Mouse (Mus musculus) hindbrain, embryonic 16.5 days (tissue): ENCODE measurements at regions not wholly inside any gene's neighbourhood (a gene's known extent, or its start where the extent isn't known, plus 50 kb on each side); places are given as distances from the start of the nearest gene placed in this dataset.

Experiments
- ATAC-seq: fragments of 200-750 bp; cut with Nextera tagmentation; 2 replicates; pipeline ENCODE4 v1.8.0; 2017; ENCODE audit warnings: moderate TSS enrichment, moderate library complexity
- H3K27ac ChIP-seq: fragments of 300-500 bp; sonication (generic); 2 replicates; pipeline ENCODE4 v1.5.1; 2014; ENCODE audit warnings: low read depth, mild to moderate bottlenecking, control low read depth, low read length, moderate library complexity
- H3K27me3 ChIP-seq: fragments of 300-500 bp; sonication (generic); replicated peaks from 2 replicates; pipeline ENCODE4 v1.6.1; 2014; ENCODE audit warnings: low read length; ENCODE audit not compliant: control insufficient read depth, insufficient read depth
- H3K36me3 ChIP-seq: fragments of 300-500 bp; sonication (generic); 2 replicates; pipeline ENCODE4 v1.6.1; 2014; ENCODE audit warnings: mild to moderate bottlenecking, low read length, moderate library complexity, mixed read lengths; ENCODE audit not compliant: control insufficient read depth, insufficient read depth
- H3K4me1 ChIP-seq: fragments of 300-500 bp; sonication (generic); 2 replicates; pipeline ENCODE4 v1.6.1; 2014; ENCODE audit warnings: low read depth, low read length; ENCODE audit not compliant: control insufficient read depth, insufficient read depth
- H3K4me2 ChIP-seq: fragments of 300-500 bp; sonication (generic); 2 replicates; pipeline ENCODE4 v1.6.1; 2014; ENCODE audit warnings: mild to moderate bottlenecking, low read length, control low read depth, moderate library complexity
- H3K4me3 ChIP-seq: fragments of 300-500 bp; sonication (generic); 2 replicates; pipeline ENCODE4 v1.5.1; 2014; ENCODE audit warnings: mild to moderate bottlenecking, low read length, control low read depth, moderate library complexity
- H3K9ac ChIP-seq: fragments of 300-500 bp; sonication (generic); 2 replicates; pipeline ENCODE4 v1.6.1; 2014; ENCODE audit warnings: low read depth, mild to moderate bottlenecking, control low read depth, low read length, moderate library complexity
- H3K9me3 ChIP-seq: fragments of 300-500 bp; sonication (generic); 2 replicates; pipeline ENCODE4 v1.6.1; 2014; ENCODE audit warnings: mild to moderate bottlenecking, low read length, moderate library complexity; ENCODE audit not compliant: control insufficient read depth
- WGBS: fragments of 180-500 bp; shearing (Covaris S2); extraction: QIAGEN DNeasy Blood & Tissue Kit; methylation state at CpG from one replicate; pipeline ENCODE4 v1.1.7; 2014; 5-methylcytosine and 5-hydroxymethylcytosine counted together

DNA sequence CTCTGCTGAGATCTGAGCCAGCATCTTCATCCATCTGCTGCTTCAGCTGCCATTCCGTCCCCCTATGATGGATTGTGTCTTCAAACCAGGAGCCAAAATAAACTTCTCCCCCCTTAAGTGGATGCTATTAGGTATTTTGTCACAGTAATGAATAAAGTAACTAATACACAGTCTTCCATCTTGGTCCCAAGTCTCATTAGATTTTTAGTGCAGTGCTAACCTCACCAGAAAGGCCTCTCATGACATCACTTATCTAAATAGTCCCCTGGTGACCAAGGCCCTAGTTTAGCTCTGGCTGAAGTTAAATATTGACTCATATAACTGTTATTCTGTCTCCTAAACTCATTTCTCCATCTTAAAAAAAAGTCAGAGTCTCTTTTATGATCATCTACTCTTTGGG lies 658.1 kb downstream of the Ntrk3 start:
- Histone ChIP-seq H3K9me3 (no peaks in the 10 kb centered on the region), H3K4me1 (no peaks in the 10 kb centered on the region), H3K9ac (no peak overlapping the region), H3K4me3 (no peak overlapping the region), H3K27me3 (no peaks in the 10 kb centered on the region), H3K36me3 (no peaks in the 10 kb centered on the region), H3K4me2 (no peak overlapping the region), H3K27ac (no peak overlapping the region)
- no peak for ATAC-seq
- 58% methylated on average over 1 of the region's 1 CpGs for WGBS

DNA sequence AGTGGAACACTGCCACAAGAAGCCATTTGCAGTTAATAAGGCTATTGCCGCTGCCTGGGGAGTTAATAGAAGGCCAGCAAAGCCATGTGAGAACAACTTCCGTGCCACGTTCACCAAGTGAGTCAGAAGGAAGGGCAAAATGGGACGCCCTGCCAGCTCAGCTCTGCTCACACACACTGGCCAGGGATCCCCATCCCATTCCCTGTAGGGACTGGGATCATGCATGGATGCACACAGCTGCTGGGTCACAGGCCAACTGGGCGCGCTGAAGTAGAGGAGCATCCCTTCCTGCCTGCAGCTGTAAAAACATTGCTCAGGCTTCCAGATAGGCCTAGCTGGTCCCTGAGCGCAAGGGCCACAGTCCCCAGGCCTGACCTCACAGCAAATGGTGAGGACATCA lies 666.7 kb downstream of the Ntrk3 start:
- no peak for ATAC-seq
- Histone ChIP-seq H3K27me3 (no peaks in the 10 kb centered on the region), H3K4me1 (no peaks in the 10 kb centered on the region), H3K4me3 (no peak overlapping the region), H3K36me3 (no peaks in the 10 kb centered on the region), H3K9me3 (no peaks in the 10 kb centered on the region), H3K9ac (no peak overlapping the region), H3K27ac (no peak overlapping the region), H3K4me2 (no peak overlapping the region)
- WGBS: 47% methylated on average over 7 of the region's 7 CpGs

DNA sequence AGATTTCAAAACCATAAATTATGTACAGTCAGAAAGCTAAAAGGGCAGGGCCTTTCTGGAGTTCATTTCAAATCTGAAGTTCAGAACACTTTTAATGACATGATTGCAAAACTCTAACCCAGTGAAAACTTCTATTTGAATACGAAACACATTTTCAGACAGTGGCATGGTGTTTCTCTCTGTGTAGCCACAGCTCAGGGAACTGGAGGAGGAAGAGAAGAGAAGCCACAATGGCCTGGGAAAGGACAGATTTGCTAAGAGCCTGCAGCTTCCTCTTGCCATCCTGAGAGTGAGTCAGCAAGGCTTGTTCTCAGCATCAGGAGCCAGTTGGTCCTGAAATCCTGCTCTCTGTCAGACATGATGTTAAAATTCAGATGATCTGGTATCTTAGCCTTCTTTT lies 676.2 kb downstream of the Ntrk3 start:
- no peaks in the 10 kb centered on the region for H3K36me3 ChIP-seq
- 92% methylated on average over 1 of the region's 1 CpGs for WGBS
- no peak overlapping the region for H3K4me2 ChIP-seq
- H3K9me3 ChIP-seq: no peaks in the 10 kb centered on the region
- no peak overlapping the region for H3K9ac ChIP-seq
- H3K27me3 ChIP-seq: no peaks in the 10 kb centered on the region
- H3K4me3 ChIP-seq: no peak overlapping the region
- H3K27ac ChIP-seq: no peak overlapping the region
- no peak for ATAC-seq
- no peaks in the 10 kb centered on the region for H3K4me1 ChIP-seq

DNA sequence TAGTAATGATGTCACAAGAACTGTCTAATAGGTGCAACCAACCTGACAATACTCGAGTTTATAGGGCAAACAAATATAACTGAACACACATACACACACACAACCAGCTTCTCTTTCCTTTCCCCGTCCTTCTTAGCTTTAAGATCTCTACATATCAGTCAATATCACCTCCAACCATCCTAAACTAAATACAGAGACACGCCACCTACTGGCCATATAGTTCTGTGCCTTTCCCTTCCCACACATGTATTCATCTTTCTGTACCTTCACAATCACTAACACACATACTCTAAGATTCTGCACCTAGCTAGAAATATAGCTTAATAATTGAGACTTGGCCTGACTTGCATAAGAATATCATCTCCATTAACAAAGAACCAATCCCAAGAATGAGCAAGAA lies 688.2 kb downstream of the Ntrk3 start:
- Histone ChIP-seq H3K4me1 (no peaks in the 10 kb centered on the region), H3K9me3 (peaks cover 2% of the 10 kb centered on the region; the same call in 1 of the 2 replicates), H3K9ac (no peak overlapping the region), H3K4me3 (no peak overlapping the region), H3K27me3 (no peaks in the 10 kb centered on the region), H3K4me2 (no peak overlapping the region), H3K27ac (no peak overlapping the region), H3K36me3 (no peaks in the 10 kb centered on the region)
- ATAC-seq: no peak
- whole genome bisulfite sequencing: 59% methylated on average over 3 of the region's 3 CpGs

DNA sequence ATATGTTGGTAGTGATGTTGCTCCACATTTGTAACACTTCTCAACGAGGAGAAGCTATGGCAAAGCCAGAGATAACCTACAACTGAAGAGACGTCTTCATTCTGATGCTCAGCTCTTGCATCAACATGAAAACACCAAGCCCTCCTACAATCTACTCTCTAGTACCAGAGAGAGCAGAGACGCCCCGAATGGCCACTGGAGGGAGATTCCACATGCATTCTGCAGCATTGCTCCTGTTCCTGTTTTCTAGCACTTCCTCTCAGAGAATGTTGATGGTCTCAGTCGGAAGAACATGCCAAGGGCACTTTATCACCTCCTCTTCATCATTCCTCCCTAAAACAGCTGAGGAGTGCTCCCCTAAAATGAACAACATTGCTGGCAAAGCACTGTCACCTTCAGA lies 692.4 kb downstream of the Ntrk3 start:
- Histone ChIP-seq H3K27me3 (no peaks in the 10 kb centered on the region), H3K4me2 (no peak overlapping the region), H3K36me3 (no peaks in the 10 kb centered on the region), H3K9me3 (peaks cover 2% of the 10 kb centered on the region; the same call in 1 of the 2 replicates), H3K27ac (no peak overlapping the region), H3K4me1 (no peaks in the 10 kb centered on the region), H3K4me3 (no peak overlapping the region), H3K9ac (no peak overlapping the region)
- 72% methylated on average over 5 of the region's 5 CpGs for WGBS
- no peak for ATAC-seq

DNA sequence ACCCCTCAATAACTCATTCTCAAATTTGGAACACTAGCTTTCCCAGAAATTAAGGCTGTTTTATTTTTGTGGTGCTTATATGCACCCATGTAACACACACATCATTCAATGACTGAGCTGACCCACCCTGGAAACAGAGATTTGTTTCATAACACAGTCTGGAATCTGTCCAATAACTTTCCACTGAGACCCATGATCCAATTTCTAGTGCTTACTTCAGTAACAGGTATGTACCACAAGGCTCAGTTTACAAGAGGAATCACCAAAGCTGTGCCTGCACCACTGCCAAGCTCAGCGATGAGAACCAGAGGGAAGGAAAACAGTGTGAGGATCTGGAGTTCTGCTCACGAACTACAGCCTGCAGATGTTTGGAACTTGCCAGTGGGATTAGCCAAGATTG lies 706.8 kb downstream of the Ntrk3 start:
- Histone ChIP-seq H3K27ac (no peak overlapping the region), H3K4me2 (no peak overlapping the region), H3K27me3 (no peaks in the 10 kb centered on the region), H3K9ac (no peak overlapping the region), H3K9me3 (no peaks in the 10 kb centered on the region), H3K36me3 (no peaks in the 10 kb centered on the region), H3K4me1 (no peaks in the 10 kb centered on the region), H3K4me3 (no peak overlapping the region)
- no peak for ATAC-seq
- WGBS: 83% methylated on average over 2 of the region's 2 CpGs

DNA sequence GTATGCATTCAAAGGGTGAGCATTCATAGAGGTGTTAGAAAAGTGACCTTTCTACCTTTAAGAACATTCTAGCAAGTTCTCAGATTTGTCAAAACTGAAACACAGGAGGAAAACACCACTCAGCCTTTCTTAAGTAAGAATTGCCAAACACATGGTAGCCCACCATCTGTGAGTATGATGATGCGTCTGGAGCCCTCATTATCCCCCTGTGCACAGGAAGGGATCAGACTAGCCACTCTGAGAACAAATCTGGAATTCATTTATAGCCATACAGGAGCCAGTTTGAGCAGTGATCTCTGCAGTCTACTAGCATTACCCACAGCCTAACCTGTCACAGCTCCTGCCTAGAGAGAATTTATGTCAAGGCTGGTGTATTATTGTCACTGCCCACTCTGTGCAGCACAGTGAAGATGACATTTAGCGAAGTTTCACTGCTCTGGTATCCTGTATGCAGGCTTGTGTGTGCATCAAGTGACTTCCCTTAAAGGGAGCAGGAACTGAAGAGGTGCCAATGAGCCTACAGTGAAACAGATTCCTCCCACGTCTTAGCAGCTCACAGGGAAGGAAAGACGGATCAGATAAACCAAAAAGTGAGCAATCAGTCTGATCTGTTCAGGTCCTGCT lies 710.7 kb downstream of the Ntrk3 start:
- Histone ChIP-seq H3K36me3 (no peaks in the 10 kb centered on the region), H3K9me3 (no peaks in the 10 kb centered on the region), H3K4me1 (no peaks in the 10 kb centered on the region), H3K4me3 (no peak overlapping the region), H3K27ac (no peak overlapping the region), H3K4me2 (no peak overlapping the region), H3K27me3 (no peaks in the 10 kb centered on the region), H3K9ac (no peak overlapping the region)
- WGBS: 69% methylated on average over 4 of the region's 4 CpGs
- no peak for ATAC-seq

DNA sequence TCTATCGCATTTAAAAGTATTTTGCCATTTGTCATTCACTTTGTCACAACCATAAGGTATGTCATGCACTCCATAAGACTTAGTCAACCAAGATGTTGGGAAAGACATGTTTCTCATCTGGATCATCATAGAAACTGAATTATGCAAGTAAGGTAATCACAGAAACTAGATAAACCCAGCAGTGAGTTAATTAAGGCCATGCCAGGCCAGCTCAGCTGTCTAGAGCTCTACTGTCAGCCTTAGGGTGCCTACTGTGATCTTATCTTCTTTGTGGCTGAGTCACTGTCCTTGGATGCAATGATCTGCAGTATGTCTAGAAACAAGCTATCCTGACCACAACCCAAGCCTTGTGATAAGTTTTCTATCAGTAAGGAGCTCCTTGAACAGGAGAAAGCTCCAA lies 714.2 kb downstream of the Ntrk3 start:
- Histone ChIP-seq H3K9ac (no peak overlapping the region), H3K4me3 (no peak overlapping the region), H3K4me2 (no peak overlapping the region), H3K27me3 (no peaks in the 10 kb centered on the region), H3K4me1 (no peaks in the 10 kb centered on the region), H3K9me3 (no peaks in the 10 kb centered on the region), H3K36me3 (no peaks in the 10 kb centered on the region), H3K27ac (no peak overlapping the region)
- no peak for ATAC-seq
- whole genome bisulfite sequencing: 98% methylated on average over 1 of the region's 1 CpGs

DNA sequence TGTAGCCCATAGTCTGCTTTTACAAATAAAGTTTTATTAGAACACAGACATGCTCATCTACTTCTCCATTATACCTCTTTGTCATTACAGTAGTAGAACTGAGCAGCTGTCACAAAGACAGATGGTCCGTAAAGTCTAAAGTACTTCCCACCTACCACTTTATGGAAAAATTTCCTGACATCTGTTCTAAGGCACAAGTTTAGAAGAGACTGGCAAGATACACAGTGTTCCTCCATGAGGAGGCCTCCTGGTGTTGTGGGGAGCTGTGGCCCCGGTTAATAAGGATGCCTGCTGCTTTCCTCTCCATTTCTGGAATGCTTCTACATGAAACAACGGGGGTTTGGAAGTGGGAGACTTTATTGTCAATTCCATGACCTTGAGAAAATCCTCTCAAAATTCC lies 714.7 kb downstream of the Ntrk3 start:
- Histone ChIP-seq H3K36me3 (no peaks in the 10 kb centered on the region), H3K27me3 (no peaks in the 10 kb centered on the region), H3K27ac (no peak overlapping the region), H3K4me3 (no peak overlapping the region), H3K9ac (no peak overlapping the region), H3K9me3 (no peaks in the 10 kb centered on the region), H3K4me1 (no peaks in the 10 kb centered on the region), H3K4me2 (no peak overlapping the region)
- WGBS: 74% methylated on average over 3 of the region's 3 CpGs
- no peak for ATAC-seq

DNA sequence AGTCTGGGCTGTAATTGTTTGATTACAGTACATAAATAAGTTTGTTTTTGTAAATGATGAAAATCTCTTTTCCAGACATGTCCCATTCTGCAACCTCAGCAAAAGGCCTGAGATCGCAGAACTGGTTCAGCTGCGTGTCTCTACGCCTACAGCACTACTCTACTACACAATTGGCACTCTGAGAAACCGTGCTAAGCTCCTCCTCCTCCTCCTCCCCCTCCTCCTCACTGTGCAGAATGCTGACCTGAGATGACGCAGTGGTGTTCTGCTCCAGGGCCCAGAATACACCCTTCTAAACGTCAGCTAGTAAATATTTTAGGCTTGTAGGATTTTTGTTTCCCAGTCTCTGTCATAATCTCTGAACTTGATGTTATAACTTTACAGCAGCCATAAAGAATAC lies 724.2 kb downstream of the Ntrk3 start:
- Histone ChIP-seq H3K36me3 (no peaks in the 10 kb centered on the region), H3K9ac (no peak overlapping the region), H3K27ac (no peak overlapping the region), H3K4me1 (no peaks in the 10 kb centered on the region), H3K27me3 (no peaks in the 10 kb centered on the region), H3K9me3 (no peaks in the 10 kb centered on the region), H3K4me3 (no peak overlapping the region), H3K4me2 (no peak overlapping the region)
- no peak for ATAC-seq
- 63% methylated on average over 6 of the region's 6 CpGs for WGBS
